Mouse (Mus musculus) kidney, embryonic 14.5 days (tissue): ENCODE results near the gene M1ap. TPM values are rescaled to one million over a fixed set of nuclear protein-coding genes. Genes with fewer than 3 reads are reported as not detected.

Source experiments
- ATAC-seq: fragments of 200-750 bp; cut with Nextera tagmentation; 2 replicates; pipeline ENCODE4 v1.8.0; 2017; ENCODE audit warnings: moderate number of reproducible peaks, mild to moderate bottlenecking, moderate TSS enrichment, moderate library complexity; ENCODE audit not compliant: low FRiP score, low TSS enrichment
- H3K27ac ChIP-seq: fragments of 300-500 bp; sonication (generic); 2 replicates; pipeline ENCODE4 v1.5.1; 2014; ENCODE audit warnings: low read depth, mild to moderate bottlenecking, low read length, moderate library complexity, mixed read lengths
- H3K27me3 ChIP-seq: fragments of 300-500 bp; sonication (generic); 2 replicates; pipeline ENCODE4 v1.6.1; 2014; ENCODE audit warnings: mild to moderate bottlenecking, low read length; ENCODE audit not compliant: control insufficient read depth, insufficient read depth
- H3K36me3 ChIP-seq: fragments of 300-500 bp; sonication (generic); 2 replicates; pipeline ENCODE4 v1.6.1; 2014; ENCODE audit warnings: low read length, mixed read lengths; ENCODE audit not compliant: control insufficient read depth, insufficient read depth
- H3K4me1 ChIP-seq: fragments of 300-500 bp; sonication (generic); 2 replicates; pipeline ENCODE4 v1.6.1; 2014; ENCODE audit warnings: low read length, mixed read lengths; ENCODE audit not compliant: control insufficient read depth, insufficient read depth
- H3K4me2 ChIP-seq: fragments of 300-500 bp; sonication (generic); replicated peaks from 2 replicates; pipeline ENCODE4 v1.6.1; 2014; ENCODE audit warnings: low read depth, mild to moderate bottlenecking, low read length
- H3K4me3 ChIP-seq: fragments of 300-500 bp; sonication (generic); 2 replicates; pipeline ENCODE4 v1.5.1; 2014; ENCODE audit warnings: mild to moderate bottlenecking, low read length
- H3K9ac ChIP-seq: fragments of 300-500 bp; sonication (generic); 2 replicates; pipeline ENCODE4 v1.6.1; 2014; ENCODE audit warnings: low read depth, mild to moderate bottlenecking, low read length, moderate library complexity
- H3K9me3 ChIP-seq: fragments of 300-500 bp; sonication (generic); 2 replicates; pipeline ENCODE4 v1.6.1; 2016; ENCODE audit warnings: low read length; ENCODE audit not compliant: control insufficient read depth
- WGBS: fragments of 180-500 bp; shearing (Covaris S2); extraction: QIAGEN DNeasy Blood & Tissue Kit; methylation state at CpG from one replicate; pipeline ENCODE4 v1.1.7; 2014; 5-methylcytosine and 5-hydroxymethylcytosine counted together
- polyA plus RNA-seq: library from polyadenylated mRNA; unstranded; fragments of >200 nt; fragmentation: Nextera tagmentation; extraction: Ambion mirVana; gene quantifications from 2 replicates; pipeline ENCODE4 v1.2.1, GENCODE M21; 2014

The M1ap gene
- polyA plus RNA-seq, 1 experiment from 2014 or later: 0.28 TPM

DNA sequence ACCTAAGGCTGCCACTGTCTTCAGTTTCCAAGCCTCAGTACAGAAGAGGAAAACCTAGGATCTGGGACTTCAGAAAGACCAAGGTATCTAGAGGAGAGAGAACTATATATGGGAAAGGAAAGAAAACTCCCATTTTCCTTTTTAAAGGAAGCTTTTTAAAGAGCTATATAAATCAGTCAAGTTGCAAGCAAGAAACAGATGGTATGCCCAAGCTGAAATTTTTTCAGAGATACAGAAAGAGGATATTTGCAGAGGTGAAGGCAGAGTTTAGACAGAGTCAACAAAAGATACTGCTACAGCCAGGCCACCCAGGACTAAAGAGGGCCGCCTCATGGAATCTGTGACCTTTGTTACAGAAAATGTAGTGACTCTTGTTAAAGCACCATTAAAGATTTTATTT is 15.0 kb downstream of the M1ap start:
- Histone ChIP-seq H3K9me3 (no peaks in the 10 kb centered on the region), H3K9ac (no peak overlapping the region), H3K4me3 (no peak overlapping the region), H3K27me3 (no peaks in the 10 kb centered on the region), H3K36me3 (no peaks in the 10 kb centered on the region), H3K4me1 (no peaks in the 10 kb centered on the region), H3K27ac (no peak overlapping the region), H3K4me2 (no peak overlapping the region)
- ATAC-seq: no peak
- WGBS: 32% methylated on average over 1 of the region's 1 CpGs

DNA sequence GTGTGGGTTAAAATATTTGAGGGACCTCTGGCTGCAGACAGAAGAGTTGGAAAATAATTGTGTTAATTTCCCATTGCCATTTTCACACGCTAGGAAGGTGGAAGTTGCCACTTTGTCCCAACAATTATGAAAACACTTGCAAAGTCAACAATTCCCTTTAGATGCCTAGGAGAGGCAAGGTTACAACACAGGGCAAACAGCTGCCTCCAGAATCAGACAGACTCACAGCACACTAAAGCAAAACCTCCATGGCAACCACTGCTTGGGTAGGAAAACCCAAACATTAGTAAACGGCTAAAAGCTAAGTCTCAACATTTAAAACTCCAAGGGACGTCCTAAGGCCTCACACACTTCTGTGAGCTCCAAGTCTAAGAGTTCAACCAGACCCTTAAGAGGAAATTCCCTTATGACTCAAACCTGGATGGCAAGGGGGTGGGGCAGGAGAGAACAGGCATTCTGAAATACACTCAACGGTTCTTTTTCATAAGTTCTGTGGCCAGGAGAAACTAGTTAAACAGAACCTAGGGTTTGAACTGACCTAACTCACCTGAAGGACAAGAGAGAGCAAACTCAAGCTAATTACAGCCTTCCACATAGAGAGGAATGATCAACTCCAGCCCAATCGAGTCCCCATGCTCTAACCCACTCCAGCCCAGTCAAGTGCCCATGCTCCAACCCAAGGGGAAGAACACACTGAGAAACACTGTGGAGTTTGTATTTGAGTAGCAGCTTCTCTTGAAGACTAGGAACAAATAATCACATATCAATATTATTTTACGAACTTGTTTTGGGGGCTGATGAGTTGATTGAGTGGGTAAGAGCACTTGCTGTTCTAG is 22.8 kb downstream of the M1ap start:
- ATAC-seq: no peak
- no peak overlapping the region for H3K27ac ChIP-seq
- WGBS: 76% methylated on average over 6 of the region's 6 CpGs

DNA sequence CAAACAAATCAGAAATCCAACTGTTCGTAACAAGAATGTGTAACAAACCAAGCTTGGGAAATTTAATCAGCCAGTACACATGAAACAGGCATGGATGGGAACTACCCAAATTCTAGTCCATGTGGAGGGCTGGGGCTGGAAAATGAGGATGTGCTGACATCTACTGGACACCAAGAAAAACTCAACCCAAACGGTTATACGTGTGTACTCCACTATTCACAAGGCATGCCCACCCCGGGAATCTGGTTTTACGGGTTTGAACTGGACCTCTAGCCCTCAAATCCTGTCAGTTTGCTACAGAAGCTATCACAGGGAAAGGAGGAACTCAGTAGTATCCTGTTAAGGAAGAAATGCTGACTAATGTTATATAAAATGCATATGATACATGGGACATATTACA is 24.3 kb downstream of the M1ap start:
- peak; percentile 87 for ATAC-seq
- H3K9me3 ChIP-seq: no peaks in the 10 kb centered on the region
- WGBS: 12% methylated on average over 5 of the region's 5 CpGs
- H3K9ac ChIP-seq: no peak overlapping the region
- H3K4me1 ChIP-seq: no peaks in the 10 kb centered on the region
- no peak overlapping the region for H3K4me3 ChIP-seq
- H3K36me3 ChIP-seq: no peaks in the 10 kb centered on the region
- no peak overlapping the region for H3K4me2 ChIP-seq
- 0 out of 2 replicates have a peak, but pooled peaks cover 4% of the 10 kb centered on the region for H3K27me3 ChIP-seq
- H3K27ac ChIP-seq: no peak overlapping the region

More for the DNA sequence above, 22.8 kb downstream of the M1ap start:
- Histone ChIP-seq H3K36me3 (no peaks in the 10 kb centered on the region), H3K4me2 (no peak overlapping the region), H3K27me3 (0 out of 2 replicates have a peak, but pooled peaks cover 4% of the 10 kb centered on the region), H3K4me1 (no peaks in the 10 kb centered on the region), H3K9ac (no peak overlapping the region), H3K4me3 (no peak overlapping the region), H3K9me3 (no peaks in the 10 kb centered on the region)

DNA sequence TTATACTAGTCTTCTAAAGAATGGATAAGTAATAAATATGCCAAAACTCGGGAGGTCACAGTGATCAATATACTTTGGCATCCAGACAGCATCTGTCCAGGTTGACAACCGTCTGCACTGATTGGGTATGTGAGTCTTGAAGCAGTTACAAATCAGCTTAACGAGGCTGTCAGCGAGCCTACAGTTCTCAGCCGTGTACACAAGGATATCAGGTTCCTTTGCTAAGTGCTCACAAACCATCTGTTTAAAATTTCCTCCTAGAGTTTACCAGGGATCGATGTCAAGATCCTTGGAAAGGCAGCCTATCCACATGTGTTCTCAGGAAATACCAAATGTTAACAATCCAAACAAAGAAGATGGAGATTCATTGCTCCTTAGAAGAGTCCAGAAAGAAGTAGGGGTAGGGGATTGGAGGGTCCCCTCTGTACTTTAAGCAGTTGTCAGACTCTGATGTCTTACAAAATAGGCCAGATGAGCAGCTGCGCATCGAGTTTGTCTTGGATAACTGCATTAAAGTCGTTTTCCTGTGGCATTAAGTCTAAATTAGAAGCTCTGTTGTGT is 40.8 kb downstream of the M1ap start:
- no peaks in the 10 kb centered on the region for H3K36me3 ChIP-seq
- no peak overlapping the region for H3K27ac ChIP-seq
- no peaks in the 10 kb centered on the region for H3K4me1 ChIP-seq
- peak; percentile 88 for ATAC-seq
- 5% methylated on average over 9 of the region's 9 CpGs for WGBS
- no peaks in the 10 kb centered on the region for H3K27me3 ChIP-seq
- no peak overlapping the region for H3K9ac ChIP-seq
- H3K9me3 ChIP-seq: no peaks in the 10 kb centered on the region
- H3K4me2 ChIP-seq: no peak overlapping the region
- no peak overlapping the region for H3K4me3 ChIP-seq

DNA sequence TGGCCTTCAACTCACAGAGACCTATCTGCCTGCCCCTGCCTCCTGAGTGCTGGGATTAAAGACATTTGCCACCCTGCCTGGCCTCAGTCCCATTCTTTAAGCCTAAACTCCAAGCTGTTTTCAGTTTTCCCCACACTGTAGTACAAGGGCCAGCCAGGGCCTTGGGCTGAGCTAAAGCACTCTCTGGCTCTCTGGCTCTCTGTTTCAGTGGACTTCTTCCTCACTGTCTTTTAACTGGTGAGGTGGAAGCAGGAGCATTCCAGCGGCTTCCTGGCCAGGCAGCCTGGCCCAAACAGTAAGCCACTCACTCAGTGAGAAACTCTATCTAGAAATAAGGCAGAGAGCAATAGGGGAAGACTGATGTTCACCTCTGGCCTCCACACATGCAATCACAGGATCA is 47.0 kb downstream of the M1ap start:
- no peak for ATAC-seq
- Histone ChIP-seq H3K27ac (no peak overlapping the region), H3K36me3 (no peaks in the 10 kb centered on the region), H3K9ac (no peak overlapping the region), H3K4me3 (no peak overlapping the region), H3K4me1 (peaks cover 7% of the 10 kb centered on the region; the same call in 1 of the 2 replicates), H3K27me3 (no peaks in the 10 kb centered on the region), H3K4me2 (no peak overlapping the region), H3K9me3 (no peaks in the 10 kb centered on the region)
- WGBS: 44% methylated on average over 1 of the region's 1 CpGs

DNA sequence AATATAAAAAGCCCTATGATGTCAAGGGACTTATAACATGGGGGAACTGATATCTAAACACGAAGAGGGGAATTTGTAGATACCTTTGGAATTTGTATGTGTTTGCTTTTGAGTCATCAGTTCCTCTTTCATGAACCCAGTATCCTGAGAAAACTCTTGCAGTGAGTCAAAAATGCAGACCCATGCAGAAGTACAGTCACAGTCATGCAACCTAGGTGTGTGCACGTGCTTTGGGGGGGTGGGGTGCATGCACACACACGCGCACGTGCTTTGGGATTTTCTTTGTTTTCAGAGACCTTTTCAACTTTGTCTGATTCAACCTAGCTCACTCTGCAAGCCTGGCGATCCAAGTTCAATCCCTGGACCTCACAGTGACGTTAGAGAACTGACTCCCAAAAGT is 47.7 kb downstream of the M1ap start:
- 82% methylated on average over 7 of the region's 7 CpGs for WGBS

DNA sequence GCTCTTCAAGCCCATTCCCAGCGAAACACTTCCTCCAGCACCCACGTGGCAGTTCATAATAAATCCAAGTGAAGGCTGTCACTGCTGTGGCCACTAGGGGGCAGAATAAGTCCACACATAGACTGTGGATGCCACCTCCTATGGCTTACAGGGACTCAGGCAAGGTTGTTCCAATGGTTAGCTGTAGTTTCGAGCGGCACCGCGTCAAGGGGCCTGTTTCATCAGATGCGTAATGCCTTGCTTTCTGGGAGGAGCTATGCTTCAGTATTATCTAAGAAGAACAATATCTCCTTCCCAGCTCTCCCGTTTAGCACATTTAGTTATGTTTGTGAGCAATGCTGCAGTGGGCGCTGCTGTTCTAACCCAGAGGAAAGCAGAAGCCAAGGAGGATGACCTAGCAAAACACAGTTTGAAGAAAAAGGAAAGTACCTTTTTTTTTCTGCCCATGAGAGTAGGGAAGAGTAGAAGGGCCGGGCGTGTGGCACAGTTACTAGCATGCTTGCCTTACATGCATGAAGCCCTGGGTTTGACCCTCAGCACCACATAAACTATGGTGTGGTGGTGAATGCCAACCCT is 50.1 kb downstream of the M1ap start:
- H3K4me3 ChIP-seq: no peak overlapping the region
- no peaks in the 10 kb centered on the region for H3K9me3 ChIP-seq
- peak overlapping the region; percentile 53 for H3K27ac ChIP-seq
- peaks cover 7% of the 10 kb centered on the region; the same call in 1 of the 2 replicates for H3K4me1 ChIP-seq
- no peak overlapping the region for H3K9ac ChIP-seq
- H3K36me3 ChIP-seq: no peaks in the 10 kb centered on the region
- no peaks in the 10 kb centered on the region for H3K27me3 ChIP-seq
- peak; percentile 95 for ATAC-seq
- WGBS: 12% methylated on average over 11 of the region's 11 CpGs
- peak overlapping the region; percentile 31 for H3K4me2 ChIP-seq

More for the DNA sequence above, 47.7 kb downstream of the M1ap start:
- ATAC-seq: no peak
- no peaks in the 10 kb centered on the region for H3K27me3 ChIP-seq
- H3K9me3 ChIP-seq: no peaks in the 10 kb centered on the region
- no peak overlapping the region for H3K4me3 ChIP-seq
- no peaks in the 10 kb centered on the region for H3K36me3 ChIP-seq
- H3K9ac ChIP-seq: no peak overlapping the region
- H3K4me2 ChIP-seq: no peak overlapping the region
- H3K27ac ChIP-seq: no peak overlapping the region
- peaks cover 7% of the 10 kb centered on the region; the same call in 1 of the 2 replicates for H3K4me1 ChIP-seq

DNA sequence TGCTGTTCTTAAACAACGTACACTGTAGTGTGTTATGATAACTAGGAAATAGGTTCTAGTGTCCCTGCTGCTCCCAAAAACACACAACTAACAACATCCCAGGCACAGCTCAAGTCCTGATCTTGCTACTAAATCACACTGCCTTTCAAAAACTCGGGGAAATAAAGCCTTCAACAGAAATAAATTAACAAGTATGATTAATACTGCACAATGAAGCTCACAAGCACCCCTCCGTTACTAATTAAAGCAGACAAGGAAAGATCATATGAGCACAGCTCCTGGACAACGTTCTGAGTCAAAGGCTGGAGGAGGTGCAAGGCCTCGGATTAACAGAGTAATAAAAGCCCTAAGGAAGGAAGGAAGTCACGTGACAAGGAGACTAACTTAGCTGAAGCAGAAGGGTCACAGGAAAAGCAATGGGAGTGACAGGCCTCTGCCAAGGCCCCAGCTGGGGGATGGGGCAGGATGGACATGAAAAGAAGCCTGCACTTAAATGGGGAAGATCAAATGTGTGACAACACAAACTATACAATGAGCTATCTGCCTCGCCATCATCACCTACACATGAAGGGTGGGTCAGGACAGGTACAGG is 50.9 kb downstream of the M1ap start:
- ATAC-seq: peak; percentile 30; the same call in 1 of the 2 replicates

More for the DNA sequence above, 50.9 kb downstream of the M1ap start:
- 29% methylated on average over 7 of the region's 7 CpGs for WGBS
- Histone ChIP-seq H3K9ac (no peak overlapping the region), H3K27me3 (no peaks in the 10 kb centered on the region), H3K4me3 (no peak overlapping the region), H3K4me1 (peaks cover 7% of the 10 kb centered on the region; the same call in 1 of the 2 replicates), H3K27ac (peak overlapping the region; percentile 53), H3K36me3 (no peaks in the 10 kb centered on the region), H3K9me3 (no peaks in the 10 kb centered on the region), H3K4me2 (no peak overlapping the region)
